Mouse (Mus musculus) small intestine, adult 2 months (tissue): ENCODE data around the gene Olfr316. TPM values are rescaled to one million over a fixed set of nuclear protein-coding genes. Genes with fewer than 3 reads are reported as not detected.
"Not testable (repeated sequence)": the region's sequence is repeated elsewhere in the genome, so short reads cannot be mapped to it uniquely, and the experiment has no call there.

Experiments used
- H3K27ac ChIP-seq: fragments of 200-500 bp; 2 replicates; pipeline ENCODE4 v1.5.1; 2012; ENCODE audit warnings: low read depth, low read length, control low read depth, inconsistent platforms; ENCODE audit not compliant: insufficient read depth
- H3K27me3 ChIP-seq: fragments of 200-500 bp; 2 replicates; pipeline ENCODE4 v1.6.1; 2012; ENCODE audit warnings: mild to moderate bottlenecking, moderate library complexity, low read length, inconsistent platforms; ENCODE audit not compliant: control insufficient read depth, insufficient read depth
- H3K36me3 ChIP-seq: fragments of 200-500 bp; 2 replicates; pipeline ENCODE4 v1.6.1; 2012; ENCODE audit warnings: mild to moderate bottlenecking, low read length, control low read depth, inconsistent platforms; ENCODE audit not compliant: control insufficient read depth, insufficient read depth
- H3K4me1 ChIP-seq: fragments of 200-500 bp; 2 replicates; pipeline ENCODE4 v1.6.1; 2012; ENCODE audit warnings: low read length, inconsistent platforms, mixed read lengths; ENCODE audit not compliant: control insufficient read depth, insufficient read depth, insufficient read length
- H3K4me3 ChIP-seq: fragments of 200-500 bp; 2 replicates; pipeline ENCODE4 v1.5.1; 2012; ENCODE audit warnings: low read depth, mild to moderate bottlenecking, control low read depth, inconsistent platforms, low read length, moderate library complexity
- CTCF ChIP-seq: fragments of 200-500 bp; IDR thresholded peaks from 2 replicates; pipeline ENCODE4 v1.5.1; 2012; ENCODE audit warnings: low read depth, mild to moderate bottlenecking, control low read depth, inconsistent platforms, low read length, moderate library complexity, mixed read lengths; ENCODE audit not compliant: insufficient replicate concordance, insufficient read length; ENCODE audit errors: extremely low read depth
- POLR2A ChIP-seq: fragments of 200-500 bp; IDR thresholded peaks from 2 replicates; pipeline ENCODE4 v1.6.1; 2012; ENCODE audit warnings: low read depth, mild to moderate bottlenecking, control low read depth, inconsistent platforms, low read length, moderate library complexity
- WGBS: fragments of 180-500 bp; shearing (Covaris S2); methylation state at CpG from one replicate; pipeline ENCODE4 v1.1.7; 2018; 5-methylcytosine and 5-hydroxymethylcytosine counted together
- polyA plus RNA-seq: library from polyadenylated mRNA; depleted of rRNA; stranded (reverse); fragments of >200 nt; gene quantifications from 2 replicates; pipeline ENCODE4 v1.2.3, GENCODE M21; 2012; rRNA removed

The Olfr316 gene
- not detected in 2 replicates for polyA plus RNA-seq

GRCm38 (mm10) chr11:58752434-58752833, at the start of gene Olfr316:
Gene Olfr316 (plus strand): TSS chr11:58752734.
- WGBS, result 85% methylated on average over 2 of the region's 2 CpGs
- TF ChIP-seq POLR2A, result no peak
- TF ChIP-seq CTCF, result no peak
- H3K27me3 ChIP-seq, result no peaks in the 10 kb centered on the region
- no peaks in the 10 kb centered on the region for H3K36me3 ChIP-seq
- no peaks in the 10 kb centered on the region for H3K4me1 ChIP-seq
- H3K4me3 ChIP-seq, result no peak within 1 kb of the TSS
- H3K27ac ChIP-seq, result no peak within 1 kb of the TSS

GRCm38 (mm10) chr11:58709086-58709485, 43.4 kb upstream of the Olfr316 start:
- 81% methylated on average over 11 of the region's 11 CpGs for WGBS
- Histone ChIP-seq H3K4me3 (no peak overlapping the region), H3K27ac (no peak overlapping the region)

GRCm38 (mm10) chr11:58717723-58718122, 34.8 kb upstream of the Olfr316 start:
- H3K27me3 ChIP-seq, H3K4me1 ChIP-seq, H3K36me3 ChIP-seq, H3K27ac ChIP-seq, H3K4me3 ChIP-seq: not testable (repeated sequence)
- 86% methylated on average over 7 of the region's 7 CpGs for WGBS

More at GRCm38 (mm10) chr11:58709086-58709485, 43.4 kb upstream of the Olfr316 start:
- Histone ChIP-seq H3K36me3 (no peaks in the 10 kb centered on the region), H3K27me3 (no peaks in the 10 kb centered on the region), H3K4me1 (no peaks in the 10 kb centered on the region)
- TF ChIP-seq POLR2A (no peak), CTCF (no peak)

GRCm38 (mm10) chr11:58719701-58720100, 32.8 kb upstream of the Olfr316 start:
- 89% methylated on average over 4 of the region's 4 CpGs for WGBS
- H3K27ac ChIP-seq, result no peak overlapping the region
- no peaks in the 10 kb centered on the region for H3K36me3 ChIP-seq
- no peak overlapping the region for H3K4me3 ChIP-seq
- no peaks in the 10 kb centered on the region for H3K4me1 ChIP-seq
- H3K27me3 ChIP-seq, result no peaks in the 10 kb centered on the region
- TF ChIP-seq CTCF (no peak), POLR2A (no peak)

GRCm38 (mm10) chr11:58723914-58724313, 28.6 kb upstream of the Olfr316 start, which contains the start of gene Olfr318:
Gene Olfr318 (minus strand): TSS chr11:58724014.
- H3K36me3 ChIP-seq, result no peaks in the 10 kb centered on the region
- H3K4me1 ChIP-seq, result no peaks in the 10 kb centered on the region
- TF ChIP-seq POLR2A, result no peak
- no peaks in the 10 kb centered on the region for H3K27me3 ChIP-seq
- no peak within 1 kb of the TSS for H3K27ac ChIP-seq
- no peak within 1 kb of the TSS for H3K4me3 ChIP-seq

GRCm38 (mm10) chr11:58727896-58728650, 24.5 kb upstream of the Olfr316 start:
- not testable (repeated sequence) for H3K27ac ChIP-seq, H3K27me3 ChIP-seq, H3K36me3 ChIP-seq, H3K4me1 ChIP-seq, H3K4me3 ChIP-seq
- WGBS, result 69% methylated on average over 6 of the region's 6 CpGs

- no peaks in the 10 kb centered on the region for H3K36me3 ChIP-seq
- no peak overlapping the region for H3K27ac ChIP-seq
- H3K27me3 ChIP-seq, result no peaks in the 10 kb centered on the region
- no peak overlapping the region for H3K4me3 ChIP-seq
- TF ChIP-seq POLR2A (no peak), CTCF (no peak)
- WGBS, result 55% methylated on average over 3 of the region's 3 CpGs
- no peaks in the 10 kb centered on the region for H3K4me1 ChIP-seq
Measured at GRCm38 (mm10) chr11:58733372-58733771, 19.2 kb upstream of the Olfr316 start.
